Mouse (Mus musculus) neural tube, embryonic 14.5 days (tissue): ENCODE measurements around the gene Rbfox2. TPM values are rescaled to one million over a fixed set of nuclear protein-coding genes. Genes with fewer than 3 reads are reported as not detected.

Experiments used
- ATAC-seq: fragments of 200-750 bp; cut with Nextera tagmentation; 2 replicates; pipeline ENCODE4 v1.8.0; 2017; ENCODE audit warnings: low read depth, mild to moderate bottlenecking, moderate TSS enrichment, moderate library complexity
- H3K27ac ChIP-seq: fragments of 300-500 bp; sonication (generic); 2 replicates; pipeline ENCODE4 v1.5.1; 2014; ENCODE audit warnings: low read depth, mild to moderate bottlenecking, control low read depth, low read length, moderate library complexity, mixed read lengths
- H3K27me3 ChIP-seq: fragments of 300-500 bp; sonication (generic); 2 replicates; pipeline ENCODE4 v1.6.1; 2014; ENCODE audit warnings: low read length; ENCODE audit not compliant: control insufficient read depth, insufficient read depth
- H3K36me3 ChIP-seq: fragments of 300-500 bp; sonication (generic); 2 replicates; pipeline ENCODE4 v1.6.1; 2014; ENCODE audit warnings: low read length, mixed read lengths; ENCODE audit not compliant: control insufficient read depth, insufficient read depth
- H3K4me1 ChIP-seq: fragments of 300-500 bp; sonication (generic); 2 replicates; pipeline ENCODE4 v1.6.1; 2014; ENCODE audit warnings: low read length; ENCODE audit not compliant: control insufficient read depth, insufficient read depth
- H3K4me2 ChIP-seq: fragments of 300-500 bp; sonication (generic); 2 replicates; pipeline ENCODE4 v1.6.1; 2014; ENCODE audit warnings: mild to moderate bottlenecking, low read depth, low read length, control low read depth
- H3K4me3 ChIP-seq: fragments of 300-500 bp; sonication (generic); 2 replicates; pipeline ENCODE4 v1.5.1; 2014; ENCODE audit warnings: low read depth, low read length, control low read depth, mixed read lengths
- H3K9ac ChIP-seq: fragments of 300-500 bp; sonication (generic); replicated peaks from 2 replicates; pipeline ENCODE4 v1.6.1; 2014; ENCODE audit warnings: low read depth, mild to moderate bottlenecking, control low read depth, low read length, mixed read lengths
- H3K9me3 ChIP-seq: fragments of 300-500 bp; sonication (generic); 2 replicates; pipeline ENCODE4 v1.6.1; 2016; ENCODE audit warnings: low read length; ENCODE audit not compliant: control insufficient read depth
- WGBS: fragments of 180-500 bp; shearing (Covaris S2); extraction: QIAGEN DNeasy Blood & Tissue Kit; methylation state at CpG from one replicate; pipeline ENCODE4 v1.1.7; 2014; 5-methylcytosine and 5-hydroxymethylcytosine counted together
- polyA plus RNA-seq: library from polyadenylated mRNA; unstranded; fragments of >200 nt; fragmentation: Nextera tagmentation; extraction: Ambion mirVana; gene quantifications from 2 replicates; pipeline ENCODE4 v1.2.1, GENCODE M21; 2014

Gene Rbfox2
- polyA plus RNA-seq, 1 experiment from 2014 or later = 208 TPM

DNA sequence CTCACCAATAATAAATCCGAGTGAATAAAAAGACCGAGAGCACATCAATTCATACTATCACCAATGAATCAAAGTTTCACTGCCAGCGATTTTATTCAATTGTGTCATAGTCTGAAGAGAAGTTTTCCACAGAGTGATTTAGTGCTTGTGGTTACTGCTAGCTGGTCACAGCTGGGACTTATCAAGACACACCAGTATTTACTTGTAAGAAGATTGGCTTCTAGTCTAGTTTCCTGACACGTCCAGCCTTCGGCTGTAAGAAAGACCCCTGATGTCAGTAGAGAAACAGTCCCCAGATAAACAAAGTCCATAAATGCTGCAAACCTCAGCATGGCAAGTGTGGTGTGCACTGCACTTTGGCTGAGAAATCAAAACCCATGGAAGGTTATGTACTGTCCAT is 145.4 kb downstream of the Rbfox2 start:
- Histone ChIP-seq H3K4me1 (peaks cover 7% of the 10 kb centered on the region; the same call in 1 of the 2 replicates), H3K27ac (no peak overlapping the region), H3K9me3 (no peaks in the 10 kb centered on the region), H3K36me3 (no peaks in the 10 kb centered on the region), H3K4me2 (no peak overlapping the region), H3K4me3 (no peak overlapping the region), H3K9ac (no peak overlapping the region), H3K27me3 (no peaks in the 10 kb centered on the region)
- WGBS = 59% methylated on average over 5 of the region's 5 CpGs
- ATAC-seq = no peak

DNA sequence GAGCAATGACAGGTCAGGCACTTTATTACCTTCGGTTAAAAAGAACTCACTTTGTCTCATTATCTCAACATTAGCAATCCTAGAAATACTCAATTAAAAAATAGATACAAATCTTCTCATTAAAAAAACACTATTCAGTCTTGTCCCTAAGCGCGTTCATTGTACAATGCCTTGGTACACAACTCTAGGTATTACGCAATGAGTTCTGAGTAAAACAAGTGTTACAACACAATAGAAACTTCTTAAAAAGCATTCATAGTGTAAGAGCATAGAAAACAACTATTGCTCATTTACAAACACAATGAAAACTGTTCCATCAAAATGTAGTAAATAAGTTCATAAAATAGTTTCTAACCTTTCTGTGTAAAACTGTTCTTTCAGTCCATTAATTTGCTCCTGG is 146.0 kb downstream of the Rbfox2 start:
- Histone ChIP-seq H3K27me3 (no peaks in the 10 kb centered on the region), H3K9me3 (no peaks in the 10 kb centered on the region), H3K4me3 (no peak overlapping the region), H3K4me2 (no peak overlapping the region), H3K4me1 (peaks cover 8% of the 10 kb centered on the region; the same call in 1 of the 2 replicates), H3K9ac (no peak overlapping the region), H3K27ac (no peak overlapping the region), H3K36me3 (no peaks in the 10 kb centered on the region)
- WGBS = 84% methylated on average over 4 of the region's 4 CpGs
- no peak for ATAC-seq

DNA sequence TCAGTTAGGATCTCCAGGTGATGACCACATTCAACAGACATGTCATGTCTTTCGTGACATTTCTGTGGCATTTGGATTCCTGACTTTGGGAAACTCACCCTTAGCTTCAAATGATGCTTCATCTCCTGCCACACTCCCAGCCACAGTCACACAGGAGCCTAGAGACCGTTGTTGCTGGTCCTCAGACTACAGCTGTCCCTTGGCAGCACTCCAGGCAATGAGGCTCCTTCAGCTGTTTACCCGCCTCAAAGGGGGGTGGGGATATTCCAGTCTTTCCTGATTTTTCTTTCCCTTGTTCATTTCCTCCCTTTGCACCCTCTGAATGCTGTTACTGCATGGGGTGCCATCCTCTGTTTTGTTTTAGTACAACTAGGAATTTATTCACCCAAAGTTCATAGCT is 150.3 kb downstream of the Rbfox2 start:
- H3K4me2 ChIP-seq = no peak overlapping the region
- no peaks in the 10 kb centered on the region for H3K9me3 ChIP-seq
- H3K9ac ChIP-seq = no peak overlapping the region
- no peaks in the 10 kb centered on the region for H3K36me3 ChIP-seq
- 45% methylated on average over 3 of the region's 3 CpGs for WGBS
- H3K4me1 ChIP-seq = peaks cover 16% of the 10 kb centered on the region; the same call in 1 of the 2 replicates
- ATAC-seq = no peak
- H3K27ac ChIP-seq = no peak overlapping the region
- H3K4me3 ChIP-seq = no peak overlapping the region
- no peaks in the 10 kb centered on the region for H3K27me3 ChIP-seq

DNA sequence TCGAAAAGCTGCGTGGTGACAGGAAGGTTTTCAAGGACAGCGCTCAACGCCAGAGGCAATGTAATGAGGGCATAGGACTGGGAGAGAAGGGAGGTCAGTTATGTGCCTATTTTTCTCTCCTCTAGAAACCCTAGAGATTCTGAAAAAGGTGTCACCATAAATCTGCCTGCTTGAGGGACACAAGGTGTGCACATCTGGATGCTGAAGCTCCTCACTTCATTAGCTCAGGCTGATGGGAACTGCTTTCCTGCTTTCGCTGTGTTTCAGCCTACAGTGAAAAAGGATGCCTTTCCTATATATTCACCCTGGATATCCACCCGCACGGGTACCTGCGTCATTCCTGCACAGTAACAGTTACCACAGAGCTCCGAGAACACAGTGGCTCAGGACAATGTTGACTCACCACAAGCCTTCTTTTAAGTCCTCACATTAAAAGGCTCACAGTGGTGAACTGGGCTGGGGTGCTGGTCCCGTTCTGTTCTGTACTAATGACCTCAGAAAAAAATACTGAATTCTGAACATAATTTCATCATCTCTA is 152.5 kb downstream of the Rbfox2 start:
- Histone ChIP-seq H3K36me3 (no peaks in the 10 kb centered on the region), H3K27ac (peak overlapping the region; percentile 93), H3K27me3 (no peaks in the 10 kb centered on the region), H3K4me2 (peak overlapping the region; percentile 1; the same call in 1 of the 2 replicates), H3K4me3 (peak overlapping the region; percentile 55; the same call in 1 of the 2 replicates), H3K4me1 (peaks cover 22% of the 10 kb centered on the region), H3K9ac (0 out of 2 replicates have a peak overlapping the region, but pooled peaks have one; percentile 26), H3K9me3 (no peaks in the 10 kb centered on the region)
- 55% methylated on average over 10 of the region's 10 CpGs for WGBS
- no peak for ATAC-seq

- under 1% methylated on average over 12 of the region's 12 CpGs for WGBS
- H3K4me1 ChIP-seq = peaks cover 29% of the 10 kb centered on the region
- H3K27ac ChIP-seq = peak overlapping the region; percentile 93
- ATAC-seq = peak; percentile 94
- H3K9me3 ChIP-seq = no peaks in the 10 kb centered on the region
- H3K4me3 ChIP-seq = peak overlapping the region; percentile 55
- H3K36me3 ChIP-seq = no peaks in the 10 kb centered on the region
- no peaks in the 10 kb centered on the region for H3K27me3 ChIP-seq
- peak overlapping the region; percentile 71 for H3K9ac ChIP-seq
- peak overlapping the region; percentile 97 for H3K4me2 ChIP-seq
Measured at GRCm38 (mm10) chr15:77153625-77154024, 153.2 kb downstream of the Rbfox2 start.

DNA sequence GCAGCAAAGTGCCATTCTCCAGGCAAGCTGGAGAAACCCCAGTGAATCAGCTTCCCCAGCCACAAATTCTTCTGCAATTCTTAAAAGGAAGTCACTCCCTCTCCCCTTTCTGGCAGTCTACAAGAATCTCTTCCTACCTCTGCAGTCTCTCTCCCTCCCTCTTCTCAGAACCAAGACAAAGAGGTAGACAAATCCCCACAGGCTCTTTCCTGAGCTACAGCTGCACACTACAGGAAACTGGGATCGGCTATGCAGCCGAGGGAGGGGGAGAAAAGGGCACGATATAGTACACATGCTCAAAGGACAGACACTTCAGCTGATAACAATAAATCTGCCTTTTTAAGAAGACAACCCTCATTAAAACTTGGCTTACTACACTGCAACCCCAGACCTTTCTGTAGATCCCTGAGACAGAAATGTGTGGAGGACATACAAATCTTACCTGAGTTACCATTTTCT is 153.7 kb downstream of the Rbfox2 start:
- H3K9me3 ChIP-seq = no peaks in the 10 kb centered on the region
- peak; percentile 83 for ATAC-seq
- no peaks in the 10 kb centered on the region for H3K36me3 ChIP-seq
- H3K9ac ChIP-seq = peak overlapping the region; percentile 71
- peak overlapping the region; percentile 55 for H3K4me3 ChIP-seq
- WGBS = 0% methylated on average over 3 of the region's 3 CpGs
- H3K4me2 ChIP-seq = peak overlapping the region; percentile 97
- H3K4me1 ChIP-seq = peaks cover 29% of the 10 kb centered on the region
- peak overlapping the region; percentile 93 for H3K27ac ChIP-seq
- no peaks in the 10 kb centered on the region for H3K27me3 ChIP-seq

- H3K4me3 ChIP-seq = peak overlapping the region; percentile 55
- H3K4me1 ChIP-seq = peaks cover 33% of the 10 kb centered on the region
- H3K27ac ChIP-seq = peak overlapping the region; percentile 93
- ATAC-seq = no peak
- WGBS = 1% methylated on average over 19 of the region's 19 CpGs
- peak overlapping the region; percentile 71 for H3K9ac ChIP-seq
- H3K36me3 ChIP-seq = no peaks in the 10 kb centered on the region
- no peaks in the 10 kb centered on the region for H3K9me3 ChIP-seq
- H3K4me2 ChIP-seq = peak overlapping the region; percentile 97
- H3K27me3 ChIP-seq = no peaks in the 10 kb centered on the region
Measured at GRCm38 (mm10) chr15:77152336-77153087, 154.3 kb downstream of the Rbfox2 start.

- Histone ChIP-seq H3K27me3 (no peaks in the 10 kb centered on the region), H3K4me3 (peak overlapping the region; percentile 55), H3K4me2 (peak overlapping the region; percentile 97), H3K9me3 (no peaks in the 10 kb centered on the region), H3K4me1 (peaks cover 35% of the 10 kb centered on the region), H3K27ac (peak overlapping the region; percentile 93; the same call in 1 of the 2 replicates), H3K9ac (peak overlapping the region; percentile 71), H3K36me3 (no peaks in the 10 kb centered on the region)
- no peak for ATAC-seq
- 7% methylated on average over 4 of the region's 4 CpGs for WGBS
Measured at GRCm38 (mm10) chr15:77151816-77152215, 155.0 kb downstream of the Rbfox2 start.

GRCm38 (mm10) chr15:77151178-77151577 is 155.6 kb downstream of the Rbfox2 start:
- peaks cover 32% of the 10 kb centered on the region for H3K4me1 ChIP-seq
- WGBS = 23% methylated on average over 8 of the region's 8 CpGs
- H3K9ac ChIP-seq = peak overlapping the region; percentile 71
- H3K4me2 ChIP-seq = peak overlapping the region; percentile 97
- H3K27me3 ChIP-seq = no peaks in the 10 kb centered on the region
- no peaks in the 10 kb centered on the region for H3K36me3 ChIP-seq
- peak overlapping the region; percentile 55 for H3K4me3 ChIP-seq
- no peaks in the 10 kb centered on the region for H3K9me3 ChIP-seq
- H3K27ac ChIP-seq = peak overlapping the region; percentile 53; the same call in 1 of the 2 replicates
- ATAC-seq = no peak
